Mouse (Mus musculus) embryonic facial prominence, embryonic 15.5 days (tissue): ENCODE measurements around the gene Atoh7. TPM values are rescaled to one million over a fixed set of nuclear protein-coding genes. Genes with fewer than 3 reads are reported as not detected.

Source experiments
- ATAC-seq: fragments of 200-750 bp; cut with Nextera tagmentation; 2 replicates; pipeline ENCODE4 v1.8.0; 2017; ENCODE audit warnings: low read depth, moderate TSS enrichment; ENCODE audit not compliant: insufficient number of reproducible peaks, low FRiP score, low TSS enrichment
- H3K27ac ChIP-seq: fragments of 300-500 bp; sonication (generic); replicated peaks from 2 replicates; pipeline ENCODE4 v1.5.1; 2015; ENCODE audit warnings: mild to moderate bottlenecking, inconsistent platforms
- H3K27me3 ChIP-seq: fragments of 300-500 bp; sonication (generic); 2 replicates; pipeline ENCODE4 v1.6.1; 2015; ENCODE audit warnings: inconsistent platforms
- H3K36me3 ChIP-seq: fragments of 300-500 bp; sonication (generic); 2 replicates; pipeline ENCODE4 v1.6.1; 2015; ENCODE audit warnings: mild to moderate bottlenecking, inconsistent platforms
- H3K4me1 ChIP-seq: fragments of 300-500 bp; sonication (generic); 2 replicates; pipeline ENCODE4 v1.6.1; 2015; ENCODE audit warnings: inconsistent platforms
- H3K4me2 ChIP-seq: fragments of 300-500 bp; sonication (generic); replicated peaks from 2 replicates; pipeline ENCODE4 v1.6.1; 2015; ENCODE audit warnings: mild to moderate bottlenecking, inconsistent platforms
- H3K4me3 ChIP-seq: fragments of 300-500 bp; sonication (generic); replicated peaks from 2 replicates; pipeline ENCODE4 v1.5.1; 2015; ENCODE audit warnings: mild to moderate bottlenecking, inconsistent platforms
- H3K9ac ChIP-seq: fragments of 300-500 bp; sonication (generic); 2 replicates; pipeline ENCODE4 v1.6.1; 2015; ENCODE audit warnings: inconsistent platforms
- H3K9me3 ChIP-seq: fragments of 300-500 bp; sonication (generic); replicated peaks from 2 replicates; pipeline ENCODE4 v1.6.1; 2016; ENCODE audit warnings: inconsistent platforms
- WGBS: fragments of 180-500 bp; shearing (Covaris S2); methylation state at CpG from one replicate; pipeline ENCODE4 v1.1.7; 2015; 5-methylcytosine and 5-hydroxymethylcytosine counted together
- polyA plus RNA-seq: library from polyadenylated mRNA; unstranded; fragments of >200 nt; fragmentation: Nextera tagmentation; extraction: Ambion mirVana; gene quantifications from 2 replicates; pipeline ENCODE4 v1.2.1, GENCODE M21; 2015

Atoh7 gene
- polyA plus RNA-seq, 1 experiment from 2014 or later: 0.32 TPM

GRCm38 (mm10) chr10:63124016-63124415 lies 24.6 kb downstream of the Atoh7 start:
- no peak overlapping the region for H3K27ac ChIP-seq
- H3K4me3 ChIP-seq: no peak overlapping the region
- H3K9ac ChIP-seq: no peak overlapping the region
- no peaks in the 10 kb centered on the region for H3K4me1 ChIP-seq
- ATAC-seq: no peak
- no peaks in the 10 kb centered on the region for H3K9me3 ChIP-seq
- WGBS: 79% methylated on average over 10 of the region's 10 CpGs
- H3K4me2 ChIP-seq: no peak overlapping the region
- no peaks in the 10 kb centered on the region for H3K36me3 ChIP-seq
- no peaks in the 10 kb centered on the region for H3K27me3 ChIP-seq

- Histone ChIP-seq H3K27ac (no peak overlapping the region), H3K4me2 (no peak overlapping the region), H3K36me3 (no peaks in the 10 kb centered on the region), H3K27me3 (no peaks in the 10 kb centered on the region), H3K4me3 (no peak overlapping the region), H3K9me3 (no peaks in the 10 kb centered on the region), H3K4me1 (no peaks in the 10 kb centered on the region), H3K9ac (no peak overlapping the region)
- 27% methylated on average over 11 of the region's 11 CpGs for WGBS
- no peak for ATAC-seq
These were observed 25.9 kb downstream of the Atoh7 start for GRCm38 (mm10) chr10:63125343-63125742.

- H3K4me2 ChIP-seq: no peak overlapping the region
- WGBS: 74% methylated on average over 4 of the region's 4 CpGs
- no peak for ATAC-seq
- H3K4me1 ChIP-seq: no peaks in the 10 kb centered on the region
- H3K4me3 ChIP-seq: no peak overlapping the region
- H3K27ac ChIP-seq: no peak overlapping the region
- H3K27me3 ChIP-seq: no peaks in the 10 kb centered on the region
- H3K9ac ChIP-seq: no peak overlapping the region
- H3K9me3 ChIP-seq: no peaks in the 10 kb centered on the region
- H3K36me3 ChIP-seq: no peaks in the 10 kb centered on the region
These were observed 26.7 kb downstream of the Atoh7 start for GRCm38 (mm10) chr10:63126116-63126515.

- no peaks in the 10 kb centered on the region for H3K4me1 ChIP-seq
- H3K9me3 ChIP-seq: no peaks in the 10 kb centered on the region
- ATAC-seq: no peak
- WGBS: 88% methylated on average over 6 of the region's 6 CpGs
- no peak overlapping the region for H3K9ac ChIP-seq
- H3K36me3 ChIP-seq: no peaks in the 10 kb centered on the region
- H3K4me3 ChIP-seq: no peak overlapping the region
- no peak overlapping the region for H3K4me2 ChIP-seq
- H3K27me3 ChIP-seq: no peaks in the 10 kb centered on the region
- no peak overlapping the region for H3K27ac ChIP-seq
These were observed 27.7 kb downstream of the Atoh7 start for GRCm38 (mm10) chr10:63127156-63127555.

- H3K4me1 ChIP-seq: no peaks in the 10 kb centered on the region
- no peak overlapping the region for H3K4me3 ChIP-seq
- WGBS: 57% methylated on average over 7 of the region's 7 CpGs
- ATAC-seq: peak; percentile 51; the same call in 1 of the 2 replicates
- no peak overlapping the region for H3K27ac ChIP-seq
- H3K27me3 ChIP-seq: no peaks in the 10 kb centered on the region
- no peak overlapping the region for H3K9ac ChIP-seq
- no peaks in the 10 kb centered on the region for H3K9me3 ChIP-seq
- H3K4me2 ChIP-seq: no peak overlapping the region
- H3K36me3 ChIP-seq: no peaks in the 10 kb centered on the region
These were observed 28.8 kb downstream of the Atoh7 start for GRCm38 (mm10) chr10:63128256-63128655.

- ATAC-seq: no peak
- 70% methylated on average over 7 of the region's 7 CpGs for WGBS
These were observed 31.0 kb downstream of the Atoh7 start for GRCm38 (mm10) chr10:63130500-63130899.

GRCm38 (mm10) chr10:63132356-63132755 lies 32.9 kb downstream of the Atoh7 start:
- no peaks in the 10 kb centered on the region for H3K4me1 ChIP-seq
- no peak for ATAC-seq
- H3K36me3 ChIP-seq: no peaks in the 10 kb centered on the region
- H3K9me3 ChIP-seq: no peaks in the 10 kb centered on the region
- H3K4me3 ChIP-seq: no peak overlapping the region
- H3K27ac ChIP-seq: no peak overlapping the region
- no peaks in the 10 kb centered on the region for H3K27me3 ChIP-seq
- WGBS: 85% methylated on average over 6 of the region's 6 CpGs
- H3K4me2 ChIP-seq: no peak overlapping the region
- no peak overlapping the region for H3K9ac ChIP-seq

More at GRCm38 (mm10) chr10:63130500-63130899, 31.0 kb downstream of the Atoh7 start:
- no peak overlapping the region for H3K4me2 ChIP-seq
- H3K4me3 ChIP-seq: no peak overlapping the region
- no peaks in the 10 kb centered on the region for H3K4me1 ChIP-seq
- H3K9me3 ChIP-seq: no peaks in the 10 kb centered on the region
- H3K27me3 ChIP-seq: no peaks in the 10 kb centered on the region
- no peak overlapping the region for H3K9ac ChIP-seq
- H3K36me3 ChIP-seq: no peaks in the 10 kb centered on the region
- H3K27ac ChIP-seq: no peak overlapping the region

- WGBS: 83% methylated on average over 4 of the region's 4 CpGs
- no peak for ATAC-seq
- Histone ChIP-seq H3K27me3 (no peaks in the 10 kb centered on the region), H3K9me3 (no peaks in the 10 kb centered on the region), H3K4me3 (no peak overlapping the region), H3K27ac (no peak overlapping the region), H3K36me3 (no peaks in the 10 kb centered on the region), H3K9ac (no peak overlapping the region), H3K4me1 (no peaks in the 10 kb centered on the region), H3K4me2 (no peak overlapping the region)
These were observed 33.9 kb downstream of the Atoh7 start for GRCm38 (mm10) chr10:63133326-63133725.

- 50% methylated on average over 12 of the region's 12 CpGs for WGBS
These were observed 36.2 kb downstream of the Atoh7 start for GRCm38 (mm10) chr10:63135680-63136079.

GRCm38 (mm10) chr10:63136436-63136835 lies 37.0 kb downstream of the Atoh7 start:
- Histone ChIP-seq H3K27me3 (no peaks in the 10 kb centered on the region), H3K36me3 (no peaks in the 10 kb centered on the region), H3K9me3 (no peaks in the 10 kb centered on the region), H3K4me2 (no peak overlapping the region), H3K4me1 (no peaks in the 10 kb centered on the region), H3K27ac (no peak overlapping the region), H3K4me3 (no peak overlapping the region), H3K9ac (no peak overlapping the region)
- ATAC-seq: no peak
- WGBS: 77% methylated on average over 6 of the region's 6 CpGs

More at GRCm38 (mm10) chr10:63135680-63136079, 36.2 kb downstream of the Atoh7 start:
- no peaks in the 10 kb centered on the region for H3K9me3 ChIP-seq
- no peaks in the 10 kb centered on the region for H3K27me3 ChIP-seq
- ATAC-seq: no peak
- H3K9ac ChIP-seq: no peak overlapping the region
- H3K36me3 ChIP-seq: no peaks in the 10 kb centered on the region
- no peak overlapping the region for H3K27ac ChIP-seq
- no peaks in the 10 kb centered on the region for H3K4me1 ChIP-seq
- no peak overlapping the region for H3K4me3 ChIP-seq
- H3K4me2 ChIP-seq: no peak overlapping the region

- no peaks in the 10 kb centered on the region for H3K4me1 ChIP-seq
- H3K9me3 ChIP-seq: no peaks in the 10 kb centered on the region
- H3K9ac ChIP-seq: no peak overlapping the region
- 83% methylated on average over 13 of the region's 13 CpGs for WGBS
- H3K27me3 ChIP-seq: no peaks in the 10 kb centered on the region
- no peak overlapping the region for H3K4me2 ChIP-seq
- no peak overlapping the region for H3K4me3 ChIP-seq
- H3K36me3 ChIP-seq: no peaks in the 10 kb centered on the region
- no peak for ATAC-seq
- H3K27ac ChIP-seq: no peak overlapping the region
These were observed 43.2 kb downstream of the Atoh7 start for GRCm38 (mm10) chr10:63142660-63143059.
